Mouse (Mus musculus) CD8-positive naive resting alpha-beta T cell, adult 57 days (primary cell): Measurements from ENCODE around the gene Olfr1496. TPM values are rescaled to one million over a fixed set of nuclear protein-coding genes. Genes with fewer than 3 reads are reported as not detected.

ENCODE experiments used
- total RNA-seq: library from RNA; stranded (reverse); gene quantifications from one replicate; pipeline ENCODE4 v1.2.4, GENCODE M21; 2023

Gene Olfr1496
- not detected for total RNA-seq

DNA sequence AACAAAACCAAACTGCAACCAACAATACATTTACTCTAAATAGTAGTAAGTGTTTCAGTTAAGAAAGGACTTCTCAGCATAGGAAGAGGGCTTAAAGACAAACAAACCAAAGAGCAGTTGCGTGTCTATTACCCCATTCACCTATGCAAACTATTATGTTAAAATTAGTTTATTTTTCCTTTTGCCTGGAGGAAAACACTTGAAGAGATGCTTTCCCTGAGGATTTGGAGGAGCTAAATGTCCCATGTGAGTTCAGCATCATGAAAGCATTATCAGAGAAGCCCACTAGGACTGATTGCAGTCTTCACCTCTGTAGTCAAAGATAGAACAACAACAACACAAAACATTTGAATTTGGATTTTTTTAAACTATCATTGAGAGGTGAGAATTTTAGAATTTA is at the start of gene Olfr1496:
TSS of gene Olfr1496 (plus strand) at position 301 of the 400 bp plus-strand sequence.

DNA sequence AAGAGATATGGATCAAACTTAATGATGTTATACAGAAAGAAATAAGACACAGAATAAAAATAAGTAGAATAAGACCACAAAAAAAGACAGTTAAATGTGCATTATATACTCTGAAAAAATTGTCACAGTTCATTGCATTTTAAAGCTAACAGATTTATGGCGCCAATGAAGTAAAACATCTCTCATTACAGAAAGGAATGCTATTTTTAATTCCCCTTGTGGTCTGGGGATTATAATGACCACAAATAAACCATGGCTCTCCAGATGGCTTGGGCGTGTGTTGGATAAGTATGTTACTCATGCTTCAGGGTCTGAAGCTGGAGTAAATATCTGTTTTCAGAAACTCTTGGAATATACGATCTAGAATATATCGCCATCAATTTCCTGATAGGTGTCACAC is 38.2 kb upstream of the Olfr1496 start, which contains the start of gene Olfr1494:
TSS of gene Olfr1494 (plus strand) at position 301 of the 400 bp plus-strand sequence.

DNA sequence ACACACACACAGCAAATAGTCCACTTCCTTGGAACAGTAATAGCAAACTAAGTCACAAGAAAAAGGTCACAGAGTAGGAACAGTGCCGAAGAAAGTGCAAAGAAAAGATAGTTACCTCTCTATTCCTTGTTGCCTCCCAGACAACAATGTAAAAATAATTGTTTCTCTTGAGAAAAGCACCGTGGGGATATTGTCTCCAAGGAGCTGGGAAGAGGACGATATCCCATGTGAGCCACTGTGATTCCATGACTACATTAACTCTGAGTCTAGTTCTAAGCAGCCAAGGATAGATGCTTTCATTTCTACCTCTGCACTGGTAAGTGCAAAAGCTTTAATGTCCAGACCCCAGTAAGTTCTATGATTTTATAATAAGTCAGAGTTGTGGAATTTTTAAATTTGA is 13.4 kb upstream of the Olfr1496 start, which contains the start of gene Olfr1495:
TSS of gene Olfr1495 (plus strand) at position 301 of the 400 bp plus-strand sequence.

DNA sequence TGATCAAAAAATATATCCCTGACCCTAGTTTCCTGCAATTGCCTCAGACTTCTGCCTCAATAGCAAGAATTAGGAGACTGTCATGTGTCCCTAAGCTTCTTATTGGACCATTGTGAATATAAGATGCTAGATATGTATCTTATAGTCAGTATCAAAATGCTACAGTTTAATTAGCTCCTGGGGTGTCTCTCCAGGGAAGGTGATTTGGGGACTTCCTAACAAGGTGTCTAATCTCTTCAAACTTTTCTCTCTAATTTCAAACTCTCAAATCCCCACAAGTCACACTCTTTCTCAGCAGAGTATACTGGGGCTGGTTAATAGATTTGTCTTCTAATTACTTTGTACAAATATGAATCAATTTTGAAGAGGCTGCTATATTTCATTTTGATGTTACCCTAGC is 20.4 kb downstream of the Olfr1496 start, which contains the start of gene Olfr1497:
TSS of gene Olfr1497 (minus strand) at position 101 of the 400 bp plus-strand sequence.

DNA sequence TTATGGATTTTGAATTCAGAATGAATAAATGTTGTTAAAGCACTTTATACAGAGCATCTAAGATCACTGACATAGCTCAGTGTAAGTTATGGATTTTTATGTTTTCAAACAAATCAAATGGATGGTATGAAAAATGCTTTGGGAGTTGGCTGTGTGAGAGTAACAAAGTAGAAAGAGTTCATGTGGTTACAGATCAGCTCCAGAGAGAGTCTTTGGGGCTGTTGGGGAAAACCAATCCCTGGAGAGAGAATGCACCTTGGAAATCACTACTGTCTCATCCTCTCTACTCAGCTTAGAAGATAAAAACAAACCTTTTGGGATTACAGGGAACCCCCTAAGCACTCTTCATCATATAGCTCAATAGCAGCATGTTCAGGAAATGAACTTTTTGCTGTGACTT is 41.7 kb downstream of the Olfr1496 start, which contains the start of gene Olfr1499:
TSS of gene Olfr1499 (minus strand) at position 101 of the 400 bp plus-strand sequence.

DNA sequence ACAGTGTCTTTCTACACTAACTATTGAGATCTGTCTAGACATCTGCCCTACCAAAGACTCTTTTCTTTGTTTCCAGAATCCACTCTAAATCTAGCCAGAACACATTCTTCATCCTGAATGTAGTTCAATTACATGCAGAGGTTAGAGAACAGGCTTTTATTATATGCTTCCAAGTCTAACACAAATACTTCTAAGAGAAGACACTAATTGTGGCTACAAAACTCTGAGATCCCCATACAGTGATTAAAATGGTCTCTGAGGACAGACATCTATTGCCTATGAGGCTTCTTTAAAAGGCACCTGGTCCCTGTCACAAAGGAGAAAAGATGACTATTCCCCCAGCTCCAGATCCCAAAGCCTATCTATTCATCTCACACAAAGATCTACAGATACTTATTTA is 52.7 kb downstream of the Olfr1496 start, which contains the start of gene Olfr1500:
TSS of gene Olfr1500 (minus strand) at position 101 of the 400 bp plus-strand sequence.

Other genes starting within 250 kb of the Olfr1496 start
- not detected for gene Olfr1480, start 250.0 kb upstream of the Olfr1496 start, total RNA-seq
- gene Olfr1484, start 194.4 kb upstream of the Olfr1496 start, total RNA-seq = not detected
- not detected for gene Olfr1487, start 160.5 kb upstream of the Olfr1496 start, total RNA-seq
- gene Olfr1489, start 146.3 kb upstream of the Olfr1496 start, total RNA-seq = not detected
- gene Olfr1490, start 126.8 kb upstream of the Olfr1496 start, total RNA-seq = not detected
- not detected for gene Olfr1491, start 80.6 kb upstream of the Olfr1496 start, total RNA-seq
- not detected for gene Olfr1493-ps1, start 54.6 kb upstream of the Olfr1496 start, total RNA-seq
- gene Olfr1494, start 38.1 kb upstream of the Olfr1496 start, total RNA-seq = not detected
- gene Olfr1495, start 13.3 kb upstream of the Olfr1496 start, total RNA-seq = not detected
- not detected for gene Olfr1497, start 20.3 kb downstream of the Olfr1496 start, total RNA-seq
- gene Olfr1499, start 41.6 kb downstream of the Olfr1496 start, total RNA-seq = not detected
- gene Olfr1500, start 52.6 kb downstream of the Olfr1496 start, total RNA-seq = not detected
- not detected for gene Olfr1501, start 72.8 kb downstream of the Olfr1496 start, total RNA-seq
- gene Olfr1502, start 83.9 kb downstream of the Olfr1496 start, total RNA-seq = not detected
- gene Olfr1504, start 120.0 kb downstream of the Olfr1496 start, total RNA-seq = not detected
- gene Olfr1505, start 135.7 kb downstream of the Olfr1496 start, total RNA-seq = not detected